Mouse (Mus musculus) liver, embryonic 12.5 days (tissue): ENCODE results near the gene Spin2e. TPM values are rescaled to one million over a fixed set of nuclear protein-coding genes. Genes with fewer than 3 reads are reported as not detected.
"Not testable (repeated sequence)": the region's sequence is repeated elsewhere in the genome, so short reads cannot be mapped to it uniquely, and the experiment has no call there.

ENCODE experiments used
- ATAC-seq: fragments of 200-750 bp; cut with Nextera tagmentation; 2 replicates; pipeline ENCODE4 v1.8.0; 2017; ENCODE audit warnings: moderate number of reproducible peaks, mild to moderate bottlenecking, moderate library complexity
- H3K27ac ChIP-seq: fragments of 300-500 bp; sonication (generic); 2 replicates; pipeline ENCODE4 v1.5.1; 2016; ENCODE audit warnings: mild to moderate bottlenecking
- H3K27me3 ChIP-seq: fragments of 300-500 bp; sonication (generic); replicated peaks from 2 replicates; pipeline ENCODE4 v1.6.1; 2016; ENCODE audit warnings: mild to moderate bottlenecking, moderate library complexity
- H3K36me3 ChIP-seq: fragments of 300-500 bp; sonication (generic); 2 replicates; pipeline ENCODE4 v1.6.1; 2016; ENCODE audit warnings: mild to moderate bottlenecking, moderate library complexity
- H3K4me1 ChIP-seq: fragments of 300-500 bp; sonication (generic); 2 replicates; pipeline ENCODE4 v1.6.1; 2016
- H3K4me2 ChIP-seq: fragments of 300-500 bp; sonication (generic); 2 replicates; pipeline ENCODE4 v1.6.1; 2016; ENCODE audit warnings: mild to moderate bottlenecking, moderate library complexity
- H3K4me3 ChIP-seq: fragments of 300-500 bp; sonication (generic); 2 replicates; pipeline ENCODE4 v1.5.1; 2016; ENCODE audit warnings: mild to moderate bottlenecking, moderate library complexity
- H3K9ac ChIP-seq: fragments of 300-500 bp; sonication (generic); 2 replicates; pipeline ENCODE4 v1.6.1; 2016; ENCODE audit warnings: mild to moderate bottlenecking, moderate library complexity
- H3K9me3 ChIP-seq: fragments of 300-500 bp; sonication (generic); replicated peaks from 2 replicates; pipeline ENCODE4 v1.6.1; 2016; ENCODE audit warnings: mild to moderate bottlenecking, moderate library complexity
- WGBS: fragments of 180-500 bp; shearing (Covaris S2); methylation state at CpG from one replicate; pipeline ENCODE4 v1.1.7; 2016; ENCODE audit not compliant: insufficient replicate concordance; 5-methylcytosine and 5-hydroxymethylcytosine counted together
- polyA plus RNA-seq: library from polyadenylated mRNA; unstranded; fragments of >200 nt; fragmentation: Nextera tagmentation; extraction: Ambion mirVana; gene quantifications from 2 replicates; pipeline ENCODE4 v1.2.1, GENCODE M21; 2016

Spin2e gene
- not detected in 2 replicates for polyA plus RNA-seq

DNA sequence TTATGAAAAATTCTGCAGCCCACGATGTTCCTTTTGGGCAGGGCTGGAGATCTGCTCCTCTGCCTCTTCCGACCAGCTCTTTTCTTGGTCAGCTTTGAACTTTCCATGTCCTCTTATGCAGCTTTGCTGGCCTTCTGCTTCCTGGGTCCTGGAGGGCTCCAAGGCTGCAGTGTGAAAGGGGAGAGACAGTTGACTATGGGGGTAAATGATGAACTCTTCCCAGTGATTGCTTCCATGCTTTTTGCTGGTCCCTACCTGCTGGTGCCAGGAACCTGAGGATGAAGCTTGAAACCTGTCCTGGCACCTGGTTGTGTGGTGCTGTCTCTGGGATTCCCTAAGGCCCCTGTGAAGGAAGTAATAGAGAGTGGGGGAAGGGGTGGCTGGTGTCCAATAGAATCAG is at the start of gene Spin2e:
TSS of gene Spin2e (minus strand) at position 101 of the 400 bp plus-strand sequence.
- not testable (repeated sequence) for H3K27me3 ChIP-seq, H3K36me3 ChIP-seq, H3K4me1 ChIP-seq, H3K27ac ChIP-seq, ATAC-seq, H3K9me3 ChIP-seq, H3K4me3 ChIP-seq, H3K9ac ChIP-seq, H3K4me2 ChIP-seq
- WGBS, result 51% methylated on average over 2 of the region's 2 CpGs

DNA sequence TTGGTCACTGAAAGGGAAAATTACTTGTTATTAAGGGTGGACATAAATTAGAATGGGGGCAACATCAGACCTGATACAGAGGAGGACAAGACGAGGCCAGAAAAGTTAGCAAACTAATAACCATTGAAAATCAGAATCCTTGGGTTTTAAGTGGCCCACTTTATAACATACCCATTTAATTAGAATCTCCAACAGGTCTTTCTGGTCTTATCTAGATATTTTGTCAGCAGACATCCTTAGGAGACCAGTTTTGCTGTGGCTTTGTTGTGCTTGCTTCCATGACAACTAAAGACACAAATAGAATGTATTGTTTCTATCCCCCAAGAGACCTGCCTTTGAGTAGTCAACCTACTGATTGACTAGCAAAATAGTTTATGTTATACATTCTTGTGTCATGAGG is 44.5 kb downstream of the Spin2e start, which contains the start of gene Gm21883:
TSS of gene Gm21883 (minus strand) at position 101 of the 400 bp plus-strand sequence.
- H3K36me3 ChIP-seq, ATAC-seq, H3K9ac ChIP-seq, H3K27ac ChIP-seq, H3K4me1 ChIP-seq, H3K27me3 ChIP-seq, H3K4me2 ChIP-seq, H3K4me3 ChIP-seq, H3K9me3 ChIP-seq: not testable (repeated sequence)
- WGBS, result no CpG with 5 or more reads among the region's 1 CpGs

Other genes starting within 250 kb of the Spin2e start
- not detected in 2 replicates for gene Btbd35f19, start 235.0 kb downstream of the Spin2e start, polyA plus RNA-seq
- gene Gm21883, start 44.6 kb downstream of the Spin2e start, polyA plus RNA-seq, result not detected in 2 replicates
- gene Btbd35f25, start 98.2 kb upstream of the Spin2e start, polyA plus RNA-seq, result not detected in 2 replicates